Mouse (Mus musculus): ENCODE data around the gene Gabarap.
"Not testable (repeated sequence)": the region's sequence is repeated elsewhere in the genome, so short reads cannot be mapped to it uniquely, and the experiment has no call there.

The Gabarap gene

DNA sequence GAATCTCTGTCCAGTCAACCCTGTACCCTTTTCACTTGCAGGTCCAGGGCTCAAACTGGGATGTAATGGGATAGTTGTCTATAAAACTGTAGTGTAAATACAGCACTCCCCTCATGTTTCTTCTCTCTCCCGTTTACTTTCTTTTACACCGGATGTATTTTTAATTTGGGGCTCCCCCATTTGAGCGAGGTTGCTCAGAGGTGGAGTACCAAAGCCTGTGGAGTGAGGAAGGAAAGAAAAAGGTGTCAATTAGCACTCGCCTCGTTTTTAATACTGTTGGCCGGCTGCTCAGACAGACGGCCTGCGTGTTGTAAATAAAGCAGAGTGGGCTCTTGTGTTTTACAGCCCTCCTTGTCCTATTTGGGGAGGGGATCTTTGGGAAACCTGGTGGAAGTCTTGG, 8.7 kb downstream of the Gabarap start:
- no peak for DNase-seq (ENCODE audit: low spot score)

DNA sequence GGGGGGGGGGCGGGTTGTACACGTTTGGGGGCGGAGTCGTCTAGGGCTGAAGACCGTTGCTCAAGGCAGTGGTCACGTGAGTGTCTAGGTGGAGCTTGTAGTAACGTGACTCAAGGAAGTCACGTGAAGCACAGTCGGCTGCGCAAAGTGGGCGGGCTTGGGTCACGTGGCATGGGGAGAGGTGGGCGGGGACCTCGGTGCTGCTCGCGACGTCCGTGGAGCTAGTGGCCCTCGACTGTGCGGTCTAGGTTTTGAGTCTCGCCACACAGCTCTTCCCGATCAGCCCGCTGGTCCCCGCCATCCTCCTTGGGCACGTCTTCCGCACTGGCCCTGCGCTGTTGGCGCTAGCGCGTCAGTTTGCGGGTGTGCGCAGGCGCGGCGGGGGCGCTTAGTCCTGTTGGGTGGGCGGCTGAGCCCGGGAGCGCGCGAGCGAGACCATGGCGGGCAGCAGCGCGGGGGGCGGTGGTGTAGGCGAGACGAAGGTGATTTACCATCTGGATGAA, 9.5 kb downstream of the Gabarap start, which contains the start of gene Dvl2:
Dvl2 (plus strand) TSS at position 200 of the 503 bp plus-strand sequence.
- DNase-seq (ENCODE audit: low spot score): no peak

DNA sequence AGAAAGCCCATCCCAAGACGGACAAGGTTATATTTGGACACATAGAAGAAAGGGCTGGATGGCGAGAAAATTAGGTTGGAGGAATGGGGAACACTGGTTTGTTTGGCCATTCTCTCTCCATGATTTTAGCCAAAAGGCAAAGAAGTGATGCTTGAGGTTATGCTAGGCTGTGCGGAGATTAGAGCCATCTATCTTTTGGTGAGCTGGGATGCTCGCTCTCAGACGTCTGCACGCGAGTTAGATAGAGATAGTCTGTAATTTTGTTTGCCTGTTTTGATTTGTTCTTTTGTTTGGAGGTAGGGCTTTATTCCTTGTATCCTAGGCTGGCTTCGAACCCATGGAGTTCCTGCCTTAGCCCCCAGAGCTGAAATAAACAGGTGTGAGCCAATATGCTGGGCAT, 10.2 kb downstream of the Gabarap start:
- DNase-seq (ENCODE audit: low spot score): no peak

DNA sequence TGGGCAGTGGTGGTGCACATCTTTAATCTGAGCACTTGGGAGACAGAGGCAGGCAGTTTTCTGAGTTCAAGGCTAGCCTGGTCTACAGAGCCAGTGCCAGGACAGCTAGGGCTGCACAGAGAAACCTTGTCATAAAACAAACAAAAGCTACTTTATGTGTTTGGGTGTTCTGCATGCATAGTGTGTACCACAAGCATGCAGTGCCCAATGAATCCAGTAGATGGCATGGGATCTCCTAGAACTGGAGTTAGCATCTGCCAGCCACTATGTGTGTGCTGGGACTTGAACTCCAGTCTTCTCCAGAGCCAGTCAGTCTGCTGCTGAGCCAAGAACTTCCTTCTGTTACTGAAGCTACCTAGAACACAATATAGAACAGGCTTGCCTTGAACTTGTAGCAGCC, 10.9 kb downstream of the Gabarap start:
- no peak for DNase-seq (ENCODE audit: low spot score)

DNA sequence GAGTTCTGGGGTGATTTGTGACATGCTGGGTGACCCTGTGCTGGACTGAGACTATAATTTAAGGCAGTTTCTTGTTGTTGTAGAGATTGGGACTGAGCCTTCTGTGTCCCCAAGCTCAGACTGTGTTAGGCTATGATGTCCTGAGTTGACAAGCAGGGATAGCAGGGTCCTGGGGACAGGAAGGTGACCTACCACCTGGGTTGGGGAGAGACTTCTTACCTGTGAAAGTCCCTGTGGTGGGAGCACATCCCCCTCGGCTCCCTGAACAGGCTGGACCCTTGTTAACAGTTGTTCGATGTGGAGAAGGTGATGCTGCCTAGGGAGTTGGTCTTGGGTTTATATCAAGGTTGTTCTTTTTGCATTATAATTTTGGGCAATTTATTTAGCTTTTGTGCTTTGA, 11.5 kb downstream of the Gabarap start:
- DNase-seq (ENCODE audit: low spot score): no peak

DNA sequence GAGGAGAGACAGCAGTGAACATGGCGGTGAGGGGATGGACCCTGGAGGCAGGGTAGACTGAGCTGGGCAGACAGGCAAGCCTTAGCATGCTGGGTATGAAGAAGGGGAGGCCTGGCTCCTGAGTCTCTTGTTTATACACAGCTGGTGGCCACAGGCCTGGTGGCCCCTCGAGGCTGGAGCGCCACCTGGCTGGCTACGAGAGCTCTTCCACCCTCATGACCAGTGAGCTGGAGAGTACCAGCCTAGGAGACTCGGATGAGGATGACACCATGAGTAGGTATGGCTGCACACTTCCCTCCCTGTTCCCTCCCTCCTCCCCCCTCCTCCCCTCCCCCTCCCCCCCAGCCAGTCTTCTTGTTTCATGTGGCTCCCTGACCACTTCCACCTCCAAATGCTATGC, 14.6 kb downstream of the Gabarap start:
- no peak for DNase-seq (ENCODE audit: low spot score)

DNA sequence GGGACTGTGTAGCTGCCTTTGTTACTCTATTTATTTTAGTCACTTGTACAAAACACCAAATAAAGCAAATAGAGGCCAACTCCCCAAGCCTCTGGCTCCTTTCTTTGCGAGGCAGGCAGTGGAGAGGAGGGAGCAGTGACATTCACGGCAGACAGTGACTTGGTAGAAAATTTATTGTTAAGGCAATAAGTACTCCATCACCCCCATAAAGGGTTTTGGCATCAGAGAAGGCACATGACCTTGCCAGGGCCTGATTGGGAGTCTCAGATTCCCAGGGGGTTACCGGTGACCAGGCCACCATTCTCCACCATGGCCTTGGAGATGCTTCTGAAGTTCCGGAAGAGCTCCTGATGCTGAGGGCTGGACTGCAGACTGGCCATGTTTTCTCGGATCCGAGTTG, 19.1 kb downstream of the Gabarap start:
- DNase-seq (ENCODE audit: low spot score): no peak

DNA sequence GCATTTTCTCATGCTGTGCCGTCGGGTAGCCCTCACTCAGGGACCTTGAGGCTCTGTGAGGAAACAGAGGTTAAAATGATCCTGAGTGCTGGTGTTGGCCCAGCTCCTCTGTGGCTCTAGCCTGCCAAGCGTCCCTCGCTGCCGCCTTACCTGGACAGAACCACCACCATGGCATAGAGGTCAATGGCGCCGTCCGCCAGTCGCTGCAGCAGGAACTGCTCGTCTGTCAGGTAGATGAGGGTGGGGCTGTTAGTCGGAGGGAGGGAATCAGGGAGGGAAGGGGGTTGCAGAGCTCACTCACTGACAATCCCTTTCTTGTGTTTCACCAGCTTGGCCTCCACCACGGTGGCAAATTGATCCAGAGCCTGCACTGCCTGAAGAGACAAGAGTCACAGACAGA, 19.6 kb downstream of the Gabarap start:
- no peak for DNase-seq (ENCODE audit: low spot score)

DNA sequence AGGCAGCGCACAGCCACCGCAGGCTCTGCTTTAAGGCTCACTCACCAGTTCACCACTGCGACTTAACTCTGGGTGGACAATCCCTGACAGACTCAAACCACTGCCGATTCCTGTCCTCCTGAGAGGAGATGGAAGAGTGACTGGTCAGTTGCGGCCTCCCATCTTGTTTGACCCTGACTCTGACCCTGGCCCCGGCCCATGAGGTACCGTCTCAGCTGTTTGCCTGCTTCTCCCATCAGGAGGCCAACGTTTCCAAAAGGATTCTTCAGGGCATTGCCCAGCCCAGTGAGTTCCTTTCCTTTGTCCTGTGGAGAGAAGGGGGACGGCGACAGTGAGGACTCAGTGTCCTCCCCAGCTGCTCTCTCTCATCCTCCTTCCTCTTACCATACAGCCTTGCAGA, 20.0 kb downstream of the Gabarap start:
- DNase-seq (ENCODE audit: low spot score): no peak

DNA sequence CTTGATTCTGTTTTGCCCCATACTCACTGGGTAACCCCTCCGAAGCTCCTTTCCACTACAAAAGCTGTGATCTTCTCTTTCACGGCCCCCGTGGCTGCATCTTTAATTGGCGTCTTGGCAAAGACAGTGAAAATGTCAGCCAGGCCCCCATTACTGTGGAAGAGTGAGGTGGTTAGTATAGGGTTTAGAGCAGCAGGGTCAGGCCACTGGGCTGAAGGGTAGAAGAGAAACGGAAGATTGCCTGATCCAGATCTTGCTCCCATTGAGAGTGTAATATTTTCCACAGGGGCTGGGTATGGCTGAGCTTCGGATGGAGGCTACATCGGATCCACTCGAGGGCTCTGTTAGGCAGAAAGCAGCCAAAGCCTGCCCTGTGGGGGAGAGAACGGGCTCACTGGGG, 22.0 kb downstream of the Gabarap start:
- no peak for DNase-seq (ENCODE audit: low spot score)

DNA sequence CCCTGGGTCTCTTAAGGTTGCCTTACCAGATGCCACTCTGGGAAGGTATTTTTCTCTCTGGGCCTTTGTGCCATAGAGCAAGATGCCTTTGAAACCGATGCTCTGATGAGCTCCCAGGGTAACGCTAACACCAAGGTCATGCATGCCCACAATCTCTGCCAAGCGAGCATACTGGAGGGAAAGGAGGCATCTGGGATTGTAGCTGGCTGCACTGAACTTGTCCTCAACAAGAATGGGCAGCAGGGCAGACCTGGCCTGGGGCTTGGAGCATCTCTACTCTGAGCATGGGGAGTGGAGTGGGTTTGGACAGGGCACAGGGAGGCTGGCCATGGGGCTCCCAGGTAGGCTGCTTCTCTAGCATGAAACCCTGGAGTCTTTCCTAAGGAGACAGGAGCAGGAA, 22.5 kb downstream of the Gabarap start:
- no peak for DNase-seq (ENCODE audit: low spot score)

DNA sequence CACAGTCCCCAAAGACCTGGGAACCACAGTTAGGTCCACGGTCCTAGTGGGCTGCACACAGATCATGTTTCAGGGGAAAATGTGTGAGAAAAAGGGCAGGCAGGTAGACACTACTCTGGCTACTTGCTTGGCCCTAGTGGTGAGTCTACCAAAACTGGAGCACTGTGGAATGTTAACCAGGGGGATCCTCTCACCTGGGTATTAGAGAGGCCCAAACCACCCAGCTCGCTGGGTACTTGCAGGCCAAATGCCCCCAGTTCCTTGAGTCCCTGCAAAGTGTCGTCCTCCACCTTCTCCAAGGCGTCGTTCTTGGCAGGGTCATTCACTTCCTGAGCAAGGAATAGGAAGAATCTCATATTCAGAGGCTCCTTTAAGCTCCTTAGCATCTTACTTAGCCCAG, 23.1 kb downstream of the Gabarap start:
- no peak for DNase-seq (ENCODE audit: low spot score)

DNA sequence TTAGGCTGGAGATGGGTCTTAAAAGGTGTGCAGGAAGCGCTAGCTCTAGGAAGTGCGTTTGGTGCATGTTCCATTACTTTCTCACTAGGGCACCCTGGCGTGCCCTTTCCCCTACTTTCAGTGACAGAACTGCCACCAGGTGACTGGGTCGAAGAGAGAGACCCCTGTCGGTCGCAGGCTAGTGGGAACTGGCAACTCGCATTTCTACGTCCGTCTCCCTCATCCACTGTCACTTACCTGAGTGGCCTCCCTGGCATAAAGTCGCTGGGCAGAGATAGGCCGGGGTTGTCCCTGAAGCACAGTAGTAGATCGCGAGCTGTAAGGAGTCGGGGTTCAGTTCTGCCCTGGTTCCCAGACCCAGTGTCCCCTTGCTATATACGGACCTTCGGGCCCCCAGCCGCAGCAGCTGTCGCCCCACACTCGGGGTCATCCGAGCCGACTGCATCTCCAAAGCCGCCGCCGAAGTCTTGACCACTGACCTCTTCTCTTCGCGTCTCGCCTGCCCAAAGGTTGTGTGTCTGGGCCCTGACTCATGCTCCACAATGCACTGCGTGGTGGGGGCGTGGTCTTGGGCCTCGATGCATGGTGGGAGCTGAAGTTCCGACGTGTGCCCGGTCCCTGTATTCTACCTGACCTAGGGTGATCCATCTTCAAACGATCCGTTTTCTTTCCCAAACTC, 24.1 kb downstream of the Gabarap start, which contains the start of gene Acadvl:
Acadvl (minus strand) TSS at position 532 of the 679 bp plus-strand sequence.
- no peak for DNase-seq (ENCODE audit: low spot score)

DNA sequence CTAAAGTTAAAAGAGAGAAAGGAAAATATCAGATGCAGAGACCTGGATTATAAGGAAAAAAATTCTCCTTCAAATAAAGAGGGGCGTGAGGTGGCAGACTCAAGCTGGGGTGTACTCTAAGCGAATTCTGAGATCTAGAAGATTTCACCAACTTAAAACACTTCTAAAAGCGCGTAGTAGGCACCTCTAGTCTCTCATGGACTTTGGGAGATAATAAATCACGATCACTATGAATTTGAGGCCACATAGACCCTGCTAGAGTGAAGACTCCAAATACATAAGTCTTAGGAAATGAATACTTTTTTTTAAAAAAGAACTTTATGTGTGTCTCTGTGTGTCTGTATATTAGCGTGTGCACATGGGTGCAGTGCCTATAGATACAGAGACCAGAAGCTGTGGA, 24.7 kb downstream of the Gabarap start:
- no peak for DNase-seq (ENCODE audit: low spot score)

DNA sequence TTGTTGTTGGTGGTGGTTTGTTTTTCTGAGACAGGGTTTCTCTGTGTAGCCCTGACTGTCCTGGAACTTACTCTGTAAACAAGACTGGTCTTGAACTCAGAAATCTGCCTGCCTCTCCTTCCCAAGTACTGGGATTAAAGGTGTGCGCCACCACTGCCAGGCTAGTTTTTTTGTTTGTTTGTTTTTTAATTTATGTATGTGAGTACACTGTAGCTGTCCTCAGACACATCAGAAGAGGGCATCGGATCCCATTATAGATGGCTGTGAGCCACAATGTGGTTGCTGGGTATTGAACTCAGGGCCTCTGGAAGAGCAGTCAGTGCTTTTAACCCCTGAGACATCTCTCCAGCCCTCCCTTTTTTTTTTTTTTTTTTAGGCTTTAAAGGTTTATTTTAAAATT, 25.2 kb downstream of the Gabarap start:
- DNase-seq (ENCODE audit: low spot score): not testable (repeated sequence)

DNA sequence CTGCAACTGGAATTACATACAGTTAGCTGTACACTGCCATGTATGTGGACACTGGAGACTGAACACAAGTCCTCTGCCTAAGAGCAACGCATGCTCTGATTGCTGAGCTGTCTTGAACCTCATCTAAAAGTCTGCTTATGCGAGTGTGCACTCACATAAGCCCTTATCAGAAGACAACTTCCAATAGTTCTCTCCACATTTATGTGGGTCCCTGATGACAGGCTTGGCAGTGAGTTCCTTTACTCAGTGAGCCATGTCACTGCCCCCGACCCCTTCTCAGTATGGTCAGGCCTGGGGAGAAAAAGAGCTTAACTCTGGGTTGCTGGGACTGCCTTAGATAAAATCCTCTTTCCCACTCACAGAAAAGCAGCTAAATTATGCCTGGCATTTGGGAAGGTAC, 25.7 kb downstream of the Gabarap start, which contains the start of gene Dlg4:
Dlg4 (plus strand) TSS at position 274 of the 400 bp plus-strand sequence.
- DNase-seq (ENCODE audit: low spot score): no peak

DNA sequence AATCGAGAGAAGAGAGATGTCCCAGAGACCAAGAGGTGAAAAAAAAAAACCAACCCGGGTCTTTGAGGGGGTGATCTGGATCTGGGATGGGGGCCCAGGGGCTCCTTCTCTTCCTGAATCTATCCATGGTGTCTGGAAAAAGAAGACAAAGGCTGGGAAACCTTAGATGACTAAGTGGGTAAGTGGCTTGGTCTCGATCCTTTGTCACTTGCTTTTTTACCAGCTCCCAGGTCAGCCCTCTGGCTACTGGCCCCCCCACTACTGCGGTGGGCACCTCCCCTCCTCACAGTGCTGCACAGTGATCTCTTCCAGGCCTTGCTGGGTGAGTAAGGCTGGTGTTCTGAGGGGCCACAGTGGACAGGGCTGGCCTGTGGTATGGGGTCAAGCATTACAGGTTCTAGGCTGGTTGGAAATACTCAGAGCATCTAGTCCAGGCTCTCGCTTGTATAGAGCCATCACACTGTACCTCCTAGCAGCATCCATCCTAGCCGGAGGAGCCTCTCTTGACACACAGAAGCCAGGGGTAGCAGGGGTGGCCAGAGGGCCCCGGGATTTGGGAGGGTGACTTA, 26.3 kb downstream of the Gabarap start:
- DNase-seq (ENCODE audit: low spot score): no peak

DNA sequence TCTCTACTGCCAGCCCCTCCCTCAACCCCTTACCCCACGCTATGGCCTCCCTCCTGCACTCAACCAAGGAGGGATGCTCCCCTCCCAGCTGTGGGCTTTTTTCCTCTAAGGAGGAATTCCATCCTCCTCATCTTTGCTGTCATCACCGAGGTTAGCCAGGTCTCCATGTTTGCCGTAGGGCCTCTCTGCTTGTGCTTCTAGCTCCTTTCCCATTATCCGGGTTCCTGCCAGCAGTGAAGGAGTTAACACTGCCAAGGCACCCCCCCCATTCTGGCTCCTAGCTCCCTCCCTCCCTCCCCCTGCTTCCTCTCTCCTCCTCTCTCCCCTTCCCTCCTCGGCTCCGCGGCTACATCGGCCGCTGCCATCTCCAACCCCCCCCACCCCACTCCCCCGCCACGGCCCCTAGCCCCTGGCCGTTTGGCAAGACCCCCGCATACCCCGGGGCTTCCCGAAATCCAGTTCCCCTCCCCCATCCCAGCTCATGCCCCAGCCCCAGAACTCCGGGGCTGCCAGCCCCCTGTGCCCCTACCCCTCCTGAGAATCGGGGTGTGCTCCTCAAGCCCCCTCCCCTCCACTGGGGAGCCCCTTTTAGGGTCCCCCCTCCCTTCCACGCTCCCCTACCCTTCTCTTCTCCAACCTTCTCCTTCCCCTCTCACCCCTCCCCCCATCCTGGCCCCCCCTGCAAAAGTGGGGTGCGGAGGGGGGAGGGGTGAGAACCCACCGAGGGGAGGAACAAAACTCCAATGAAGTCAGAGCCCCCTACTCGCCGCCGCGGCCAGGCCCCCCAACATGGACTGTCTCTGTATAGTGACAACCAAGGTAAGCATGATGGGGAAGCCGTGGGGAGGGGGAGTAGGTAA, 27.4 kb downstream of the Gabarap start:
- DNase-seq (ENCODE audit: low spot score): no peak

DNA sequence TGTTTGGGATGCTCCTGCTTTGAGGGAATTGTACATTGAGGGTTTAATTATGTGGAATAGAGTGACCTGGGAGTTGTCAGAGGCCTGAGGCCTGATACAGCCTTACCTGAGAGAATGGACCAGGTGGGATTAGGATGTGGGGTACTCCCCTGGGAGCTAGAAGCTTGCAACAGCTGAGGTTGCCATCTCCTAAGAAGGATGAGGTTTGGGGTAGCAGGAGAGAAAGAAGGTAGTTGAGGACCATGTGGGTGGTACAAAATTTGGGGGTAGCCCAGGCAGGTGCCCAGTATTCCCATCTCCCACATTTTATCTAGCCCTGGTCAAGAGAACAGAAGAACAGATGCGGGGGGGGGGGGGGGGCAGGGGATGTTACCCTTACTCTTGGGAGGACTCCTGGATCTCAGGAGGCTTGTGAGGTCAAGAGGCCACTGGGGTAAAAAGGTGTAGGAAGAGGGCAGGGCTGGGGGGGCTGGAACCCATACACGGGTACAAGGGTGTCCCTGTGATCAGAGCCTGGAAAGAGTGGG, 28.6 kb downstream of the Gabarap start:
- DNase-seq (ENCODE audit: low spot score): no peak

DNA sequence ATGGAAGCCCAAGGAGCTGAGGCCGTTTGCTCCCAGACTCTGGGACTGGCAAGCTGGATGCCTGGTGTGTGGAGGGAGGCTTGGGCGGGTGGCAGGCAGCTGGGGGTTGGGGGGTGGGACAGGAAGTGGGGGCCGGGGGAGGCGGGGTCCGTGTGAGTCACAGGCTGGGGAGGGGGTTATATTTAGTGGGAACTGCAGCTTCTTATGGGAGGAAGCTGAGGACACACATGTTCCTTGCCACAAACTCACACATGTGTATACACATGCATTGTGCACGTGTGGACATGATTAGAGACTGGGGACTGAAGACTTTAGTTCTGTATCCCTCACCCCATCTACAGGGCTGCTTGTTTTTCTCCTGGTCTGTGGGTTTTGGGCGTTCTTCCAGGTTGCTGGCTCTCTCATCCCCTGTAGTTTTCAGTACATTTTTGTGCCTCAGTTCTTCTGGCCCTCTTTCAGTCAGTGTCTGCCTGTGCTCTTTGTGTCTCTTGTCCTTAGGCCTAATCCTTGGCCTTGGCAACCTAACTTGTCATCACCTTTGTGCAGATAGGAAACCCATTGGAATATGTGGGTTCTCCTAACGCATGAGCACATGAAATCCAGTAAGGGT, 29.2 kb downstream of the Gabarap start:
- no peak for DNase-seq (ENCODE audit: low spot score)

DNA sequence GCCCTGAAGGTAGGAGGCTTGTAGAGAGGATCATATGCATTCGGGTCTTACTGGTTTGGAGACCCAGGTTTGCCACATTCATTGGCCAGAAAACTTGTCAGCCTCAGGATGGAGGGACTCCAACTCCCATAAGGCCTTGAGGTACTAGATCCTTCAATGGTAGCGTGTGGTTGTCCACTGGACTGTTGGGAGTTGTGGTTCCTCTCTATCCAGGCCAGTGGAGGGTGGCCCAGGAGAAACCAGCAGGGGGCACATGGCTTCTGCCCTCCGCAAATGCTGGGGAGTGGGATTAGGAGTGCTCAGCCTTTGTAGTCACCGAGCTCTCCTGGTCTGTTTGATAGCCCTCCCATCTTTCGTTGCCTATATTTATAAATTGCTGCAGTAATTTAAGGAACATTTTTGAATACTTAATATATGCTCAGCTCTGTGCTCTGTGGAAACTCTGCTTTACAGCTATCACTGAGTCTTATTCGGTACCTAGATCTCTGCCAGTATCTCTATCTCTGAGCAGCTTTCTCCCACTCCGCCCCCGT, 29.9 kb downstream of the Gabarap start:
- no peak for DNase-seq (ENCODE audit: low spot score)

Measured in layer of hippocampus, adult 9-10 months (tissue).